Comparison of ENCODE assay signal across 18 mouse cellular contexts in the genomic region with DNA sequence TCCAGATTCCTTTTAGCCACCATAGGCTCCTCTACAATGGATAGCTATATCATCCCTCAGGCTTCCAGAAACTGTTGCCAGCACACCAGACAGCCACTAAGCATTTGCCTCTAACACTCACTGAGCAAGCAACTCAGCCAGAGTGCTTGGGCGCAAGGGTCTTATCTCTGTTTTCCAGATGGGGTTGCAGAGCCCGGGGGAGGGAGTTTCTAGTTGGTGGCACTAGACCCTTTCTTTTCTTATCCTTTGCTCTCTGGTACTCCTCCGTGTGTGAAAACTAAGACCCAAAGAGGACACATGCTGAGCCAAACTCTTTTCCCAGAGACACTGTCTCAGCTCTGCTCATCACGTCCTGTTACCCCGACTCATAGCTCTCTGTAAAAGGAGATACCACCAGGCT. TPM values are rescaled to one million over a fixed set of nuclear protein-coding genes. Genes with fewer than 3 reads are reported as not detected.
DNase-seq lines count a peak whose midpoint lies in the region; ATAC-seq and TF ChIP-seq lines count a peak whose summit lies in the region.
"Had no signal": no experiment of that assay in that cellular context is flagged by ENCODE, and none has a peak within 500 bp of the region (broad histone marks: within the 10 kb centered on the region; RNA-seq: fewer than 3 reads in every experiment).

No protein-coding gene starts in this region.

- WGBS in heart, embryonic 12.5 days = 31% methylated on average over 5 of the region's 5 CpGs
- WGBS in liver, postnatal 0 days (ENCODE audit: insufficient replicate concordance) = 43% methylated on average over 5 of the region's 5 CpGs

- H3K4me3 ChIP-seq in heart, embryonic 12.5 days = no peak overlapping the region
- H3K4me3 ChIP-seq in MEL (ENCODE audit: control insufficient read depth in 1 of 2, insufficient read depth in 1 of 2, low read depth in 2 of 2, low read length in 2 of 2) = 0 out of 4 replicates have a peak overlapping the region, but pooled peaks of 1 of the 2 experiments have one; percentile 11
- peak overlapping the region; percentile 45 for H3K4me3 ChIP-seq in erythroblast, embryonic 14.5 days (replicated peaks)
- H3K4me3 ChIP-seq in liver, postnatal 0 days (ENCODE audit: low read depth, low read length) = no peak overlapping the region
- H3K4me3 ChIP-seq: limb, embryonic 10.5 days had no signal

- no peak overlapping the region for H3K4me2 ChIP-seq in heart, embryonic 12.5 days
- H3K4me2 ChIP-seq in liver, postnatal 0 days (ENCODE audit: low read depth, low read length) = peak overlapping the region; percentile 34
- H3K4me2 ChIP-seq: midbrain, embryonic 11.5 days had no signal

- TF ChIP-seq POLR2A in MEL (IDR thresholded peaks at IDR 0.05; ENCODE audit: control insufficient read depth in 1 of 2, insufficient read depth in 1 of 2, low read depth in 1 of 2, low read length in 2 of 2, poor library complexity in 1 of 2) = 0 out of 4 replicates have a peak, but pooled peaks of 1 of the 2 experiments have one; percentile 15

- no peak for DNase-seq in heart, adult 8-10 months (ENCODE audit: low spot score)
- peak; percentile 96 for DNase-seq in MEL (ENCODE audit: low read depth, low spot score)
- DNase-seq in liver, postnatal 0 days = peak; percentile 63
- no peak for DNase-seq in ovary, postnatal 14 days (ENCODE audit: low spot score)
- no peak for DNase-seq in adrenal gland, postnatal 4 days (ENCODE audit: low spot score in 2 of 2)
- DNase-seq: adrenal gland, postnatal 36 days; B cell, adult 2 months; cerebellum, adult 8-10 months; heart, postnatal 4 days; kidney, postnatal 4 days had no signal

- no peak overlapping the region for H3K9ac ChIP-seq in heart, embryonic 12.5 days
- H3K9ac ChIP-seq in MEL (ENCODE audit: control insufficient read depth, low read depth, low read length, poor library complexity, severe bottlenecking) = peak overlapping the region; percentile 56
- 0 out of 2 replicates have a peak overlapping the region, but pooled peaks have one; percentile 16 for H3K9ac ChIP-seq in liver, postnatal 0 days (replicated peaks)

- no peak for TF ChIP-seq CTCF in MEL (IDR thresholded peaks at IDR 0.05 in 2 of 3, conservative IDR thresholded peaks at IDR 0.05 in 1 of 3; ENCODE audit: control insufficient read depth in 1 of 3, insufficient read depth in 1 of 3, low read depth in 2 of 3, low read length in 3 of 3, poor library complexity in 1 of 3, severe bottlenecking in 1 of 3)
- TF ChIP-seq CTCF in liver, postnatal 0 days (IDR thresholded peaks at IDR 0.05; ENCODE audit: low read depth) = no peak

- peak; percentile 91 for ATAC-seq in heart, embryonic 12.5 days (ENCODE audit: insufficient number of reproducible peaks, low FRiP score)
- ATAC-seq in liver, postnatal 0 days = peak; percentile 72
- ATAC-seq in frontal cortex, adult (ENCODE audit: low TSS enrichment) = no peak

- H3K27ac ChIP-seq in heart, embryonic 12.5 days (ENCODE audit: poor library complexity, severe bottlenecking) = peak overlapping the region; percentile 39
- H3K27ac ChIP-seq in MEL (ENCODE audit: control insufficient read depth, low read depth, low read length) = peak overlapping the region; percentile 100
- H3K27ac ChIP-seq in liver, postnatal 0 days (ENCODE audit: low read depth) = peak overlapping the region; percentile 93
- H3K27ac ChIP-seq: limb, embryonic 10.5 days had no signal

- peak; percentile 88 to 95; a peak in 3 of 4 replicates for TF ChIP-seq EP300 in MEL (IDR thresholded peaks at IDR 0.05; ENCODE audit: low read depth in 1 of 2, low read length in 2 of 2)
- peak; percentile 90 for TF ChIP-seq EP300 in liver, postnatal 0 days (IDR thresholded peaks at IDR 0.05; ENCODE audit: low read depth)

- H3K36me3 ChIP-seq in heart, embryonic 12.5 days = no peaks in the 10 kb centered on the region
- peaks cover 0 to 33% of the 10 kb centered on the region in 2 experiments; a peak in 2 of 4 replicates for H3K36me3 ChIP-seq in MEL (ENCODE audit: control insufficient read depth in 1 of 2, insufficient read depth in 2 of 2, low read length in 2 of 2)
- H3K36me3 ChIP-seq in erythroblast, embryonic 14.5 days (ENCODE audit: control insufficient read depth) = peaks cover 40% of the 10 kb centered on the region
- H3K36me3 ChIP-seq in liver, postnatal 0 days (replicated peaks; ENCODE audit: insufficient read depth, low read length) = no peaks in the 10 kb centered on the region; the same call in 1 of the 2 replicates
- H3K36me3 ChIP-seq: limb, embryonic 10.5 days had no signal

- H3K4me1 ChIP-seq in heart, embryonic 12.5 days (replicated peaks) = peaks cover 6% of the 10 kb centered on the region
- H3K4me1 ChIP-seq in MEL (ENCODE audit: control insufficient read depth in 1 of 2, insufficient read depth in 2 of 2, low read length in 2 of 2) = peaks cover 8 to 23% of the 10 kb centered on the region in 2 experiments; a peak in 3 of 4 replicates
- peaks cover 97% of the 10 kb centered on the region for H3K4me1 ChIP-seq in erythroblast, embryonic 14.5 days (ENCODE audit: control insufficient read depth)
- H3K4me1 ChIP-seq in liver, postnatal 0 days (ENCODE audit: insufficient read depth) = peaks cover 23% of the 10 kb centered on the region

- H3K79me2 ChIP-seq in MEL (ENCODE audit: control insufficient read depth, insufficient read depth, low read length, poor library complexity) = no peaks in the 10 kb centered on the region

- no peak for TF ChIP-seq RAD21 in MEL (IDR thresholded peaks at IDR 0.05; ENCODE audit: low read depth, low read length)

- H3K27me3 ChIP-seq in heart, embryonic 12.5 days (replicated peaks) = 0 out of 2 replicates have a peak, but pooled peaks cover 4% of the 10 kb centered on the region
- no peaks in the 10 kb centered on the region for H3K27me3 ChIP-seq in MEL (ENCODE audit: control insufficient read depth in 1 of 2, insufficient read depth in 2 of 2, low read length in 2 of 2)
- no peaks in the 10 kb centered on the region for H3K27me3 ChIP-seq in erythroblast, embryonic 14.5 days (ENCODE audit: control insufficient read depth)
- no peaks in the 10 kb centered on the region for H3K27me3 ChIP-seq in liver, postnatal 0 days (ENCODE audit: insufficient read depth, low read length)

- H3K9me3 ChIP-seq in heart, embryonic 12.5 days (replicated peaks) = no peaks in the 10 kb centered on the region
- no peaks in the 10 kb centered on the region for H3K9me3 ChIP-seq in MEL (replicated peaks; ENCODE audit: insufficient read depth, low read length)
- H3K9me3 ChIP-seq in erythroblast, embryonic 14.5 days (ENCODE audit: control insufficient read depth, low read length) = no peaks in the 10 kb centered on the region
- no peaks in the 10 kb centered on the region for H3K9me3 ChIP-seq in liver, postnatal 0 days (ENCODE audit: low read length)
- H3K9me3 ChIP-seq: limb, embryonic 10.5 days had no signal

TF ChIP-seq in MEL, 35 proteins besides CTCF, POLR2A, EP300 and RAD21 (continues in another document):
- TF ChIP-seq RCOR1 (IDR thresholded peaks at IDR 0.05; ENCODE audit: low read depth, low read length) = peak; percentile 75

RNA-seq across cellular contexts. Expression of a gene that starts 16.5 kb away (rescaled TPM):
- polyA plus RNA-seq in heart, embryonic 12.5 days (2016; fragmentation: Nextera tagmentation; extraction: Ambion mirVana) = not detected in 2 replicates
- not detected for total RNA-seq in heart, adult 8-10 months (2022)
- not detected in 2 replicates for total RNA-seq in MEL (2012; rRNA removed)
- polyA plus RNA-seq in MEL (2012; ENCODE audit: insufficient read depth in 1 of 2, insufficient read length in 2 of 2, low read depth in 1 of 2, low replicate concordance in 2 of 2, missing spikeins in 1 of 2) = not detected
- polyA plus RNA-seq in erythroblast, embryonic 14.5 days (2012) = not detected in 2 replicates
- polyA plus RNA-seq in liver, postnatal 0 days (2015; fragmentation: Nextera tagmentation; extraction: Ambion mirVana) = 0.07 TPM in 1 of 2 replicates, not detected in the other
- total RNA-seq in adrenal gland, postnatal 4 days (2021) = under 1 TPM in 1 of 2 experiments, not detected in 1; 0.56 TPM
- total RNA-seq: adrenal gland, postnatal 36 days; heart, postnatal 4 days; layer of hippocampus, postnatal 25 days had no signal
- polyA plus RNA-seq: intestine, embryonic 14.5 days; limb, embryonic 10.5 days; lung, embryonic 16.5 days; midbrain, embryonic 11.5 days had no signal

RNA-seq across cellular contexts. Expression of a gene that starts 27.2 kb away (rescaled TPM):
- 29.0 and 31.2 TPM in 2 replicates for polyA plus RNA-seq in heart, embryonic 12.5 days (2016; fragmentation: Nextera tagmentation; extraction: Ambion mirVana)
- 10 to 100 TPM; 21.0 to 25.1 (median 23.0) TPM for total RNA-seq in heart, adult 8-10 months (2022)
- total RNA-seq in MEL (2012; rRNA removed) = 6.5 and 8.1 TPM in 2 replicates
- 10 to 100 TPM in 1 of 2 experiments, not detected in 1; 11.9 TPM for polyA plus RNA-seq in MEL (2012; ENCODE audit: insufficient read depth in 1 of 2, insufficient read length in 2 of 2, low read depth in 1 of 2, low replicate concordance in 2 of 2, missing spikeins in 1 of 2)
- 2.4 and 3.2 TPM in 2 replicates for polyA plus RNA-seq in erythroblast, embryonic 14.5 days (2012)
- polyA plus RNA-seq in liver, postnatal 0 days (2015; fragmentation: Nextera tagmentation; extraction: Ambion mirVana) = 8.2 and 9.4 TPM in 2 replicates
- 10 to 100 TPM; 27.0 to 28.6 TPM for total RNA-seq in adrenal gland, postnatal 4 days (2021)

RNA-seq across cellular contexts. Expression of a gene that starts 27.4 kb away (rescaled TPM):
- polyA plus RNA-seq in heart, embryonic 12.5 days (2016; fragmentation: Nextera tagmentation; extraction: Ambion mirVana) = 0.34 and 0.85 TPM in 2 replicates
- total RNA-seq in heart, adult 8-10 months (2022) = not detected
- total RNA-seq in MEL (2012; rRNA removed) = 0.04 and 0.23 TPM in 2 replicates
- 100 to 1,000 TPM in 1 of 2 experiments, 1 to 10 TPM in 1; 1.8 to 666 TPM for polyA plus RNA-seq in MEL (2012; ENCODE audit: insufficient read depth in 1 of 2, insufficient read length in 2 of 2, low read depth in 1 of 2, low replicate concordance in 2 of 2, missing spikeins in 1 of 2)
- polyA plus RNA-seq in erythroblast, embryonic 14.5 days (2012) = 0.11 and 0.12 TPM in 2 replicates
- polyA plus RNA-seq in liver, postnatal 0 days (2015; fragmentation: Nextera tagmentation; extraction: Ambion mirVana) = 18.2 and 19.9 TPM in 2 replicates
- total RNA-seq in adrenal gland, postnatal 4 days (2021) = 1 to 10 TPM; 2.2 to 4.9 TPM

RNA-seq across cellular contexts. Expression of a gene that starts 55.9 kb away (rescaled TPM):
- polyA plus RNA-seq in heart, embryonic 12.5 days (2016; fragmentation: Nextera tagmentation; extraction: Ambion mirVana) = 11.9 and 12.4 TPM in 2 replicates
- total RNA-seq in heart, adult 8-10 months (2022) = 10 to 100 TPM in 2 of 4 experiments, 1 to 10 TPM in 2; 9.4 to 11.3 (median 10.2) TPM
- 3.6 and 3.7 TPM in 2 replicates for total RNA-seq in MEL (2012; rRNA removed)
- 10 to 100 TPM in 1 of 2 experiments, not detected in 1; 12.8 TPM for polyA plus RNA-seq in MEL (2012; ENCODE audit: insufficient read depth in 1 of 2, insufficient read length in 2 of 2, low read depth in 1 of 2, low replicate concordance in 2 of 2, missing spikeins in 1 of 2)
- polyA plus RNA-seq in erythroblast, embryonic 14.5 days (2012) = 0.31 and 0.64 TPM in 2 replicates
- 82.1 and 133 TPM in 2 replicates for polyA plus RNA-seq in liver, postnatal 0 days (2015; fragmentation: Nextera tagmentation; extraction: Ambion mirVana)
- 10 to 100 TPM; 41.2 to 62.6 TPM for total RNA-seq in adrenal gland, postnatal 4 days (2021)

RNA-seq across cellular contexts. Expression of a gene that starts 56.2 kb away (rescaled TPM):
- polyA plus RNA-seq in heart, embryonic 12.5 days (2016; fragmentation: Nextera tagmentation; extraction: Ambion mirVana) = 339 and 347 TPM in 2 replicates
- 100 to 1,000 TPM; 132 to 146 (median 139) TPM for total RNA-seq in heart, adult 8-10 months (2022)
- 363 and 365 TPM in 2 replicates for total RNA-seq in MEL (2012; rRNA removed)
- polyA plus RNA-seq in MEL (2012; ENCODE audit: insufficient read depth in 1 of 2, insufficient read length in 2 of 2, low read depth in 1 of 2, low replicate concordance in 2 of 2, missing spikeins in 1 of 2) = 100 to 1,000 TPM; 116 to 459 TPM
- polyA plus RNA-seq in erythroblast, embryonic 14.5 days (2012) = 2.3 and 2.8 TPM in 2 replicates
- polyA plus RNA-seq in liver, postnatal 0 days (2015; fragmentation: Nextera tagmentation; extraction: Ambion mirVana) = 68.7 and 81.3 TPM in 2 replicates
- total RNA-seq in adrenal gland, postnatal 4 days (2021) = 100 to 1,000 TPM; 353 to 388 TPM

Comparison
In these comparisons a context has a peak if more than half of its experiments do, and no peak if none do; other contexts are left out.
1. H3K27ac ChIP-seq: peak in every context shown above with its lines; median percentile 100 in MEL; 93 in liver, postnatal 0 days; 39 in heart, embryonic 12.5 days.
2. DNase-seq: peak in MEL (single experiment) and liver, postnatal 0 days (single experiment); none in heart, adult 8-10 months (single experiment), ovary, postnatal 14 days (single experiment) and adrenal gland, postnatal 4 days (0 of 2).